18 mouse cellular contexts compared by ENCODE assay signal in genomic region chr15:33926446-33926845, GRCm38 (mm10).
"Had no signal": no experiment of that assay in that cellular context is flagged by ENCODE, and none has a peak within 500 bp of the region (broad histone marks: within the 10 kb centered on the region; RNA-seq: fewer than 3 reads in every experiment).

No protein-coding gene starts in this region.

- H3K27ac ChIP-seq: kidney, embryonic 15.5 days; left cerebral cortex, adult 2 months; liver, embryonic 13.5 days; neural tube, embryonic 12.5 days; neural tube, embryonic 15.5 days; stomach, embryonic 15.5 days had no signal

- H3K4me2 ChIP-seq: kidney, embryonic 15.5 days; liver, embryonic 13.5 days; neural tube, embryonic 12.5 days; neural tube, embryonic 15.5 days; stomach, embryonic 15.5 days had no signal

- H3K4me1 ChIP-seq: kidney, embryonic 15.5 days; liver, embryonic 13.5 days; neural tube, embryonic 12.5 days; neural tube, embryonic 15.5 days; stomach, embryonic 15.5 days had no signal

- H3K9me3 ChIP-seq: kidney, embryonic 15.5 days; neural tube, embryonic 12.5 days; neural tube, embryonic 15.5 days; stomach, embryonic 15.5 days had no signal

- H3K9ac ChIP-seq: kidney, embryonic 15.5 days; liver, embryonic 13.5 days; neural tube, embryonic 12.5 days; neural tube, embryonic 15.5 days; stomach, embryonic 15.5 days had no signal

- DNase-seq: kidney, adult 11 months; kidney, adult 8-10 months; kidney, postnatal 10 days; kidney, postnatal 36 days; layer of hippocampus, postnatal 36 days; liver, embryonic 13.5 days; lung, adult 2 months; lung, postnatal 14 days; lung, postnatal 4 days; retina, postnatal 1 day; right cerebral cortex, postnatal 25 days; spleen, adult 18-20 months; thymus, postnatal 36 days had no signal

- H3K4me3 ChIP-seq: kidney, embryonic 15.5 days; left cerebral cortex, adult 2 months; liver, embryonic 13.5 days; neural tube, embryonic 12.5 days; neural tube, embryonic 15.5 days; stomach, embryonic 15.5 days had no signal

- H3K36me3 ChIP-seq: kidney, embryonic 15.5 days; liver, embryonic 13.5 days; neural tube, embryonic 12.5 days; neural tube, embryonic 15.5 days; stomach, embryonic 15.5 days had no signal

- H3K27me3 ChIP-seq: kidney, embryonic 15.5 days; liver, embryonic 13.5 days; neural tube, embryonic 12.5 days; neural tube, embryonic 15.5 days; stomach, embryonic 15.5 days had no signal
